Mouse (Mus musculus) liver, embryonic 11.5 days (tissue): ENCODE measurements around the gene Hacl1. TPM values are rescaled to one million over a fixed set of nuclear protein-coding genes. Genes with fewer than 3 reads are reported as not detected.
"Not testable (repeated sequence)": the region's sequence is repeated elsewhere in the genome, so short reads cannot be mapped to it uniquely, and the experiment has no call there.

Experiments
- ATAC-seq: fragments of 200-750 bp; cut with Nextera tagmentation; replicated peaks from 2 replicates; pipeline ENCODE4 v1.8.0; 2017; ENCODE audit warnings: moderate number of reproducible peaks, mild to moderate bottlenecking, moderate TSS enrichment, moderate library complexity; ENCODE audit not compliant: low FRiP score
- DNase-seq: peaks from one replicate; pipeline ENCODE4 v3.0.0-alpha.2; 2017; ENCODE audit warnings: low spot score
- H3K27ac ChIP-seq: fragments of 300-500 bp; sonication (generic); 2 replicates; pipeline ENCODE4 v1.5.1; 2014; ENCODE audit warnings: mild to moderate bottlenecking, low read depth, low read length, control low read depth
- H3K27me3 ChIP-seq: fragments of 300-500 bp; sonication (generic); replicated peaks from 2 replicates; pipeline ENCODE4 v1.6.1; 2014; ENCODE audit warnings: low read length, mixed read lengths; ENCODE audit not compliant: control insufficient read depth, insufficient read depth
- H3K36me3 ChIP-seq: fragments of 300-500 bp; sonication (generic); 2 replicates; pipeline ENCODE4 v1.6.1; 2014; ENCODE audit warnings: mild to moderate bottlenecking, low read length, moderate library complexity, mixed read lengths; ENCODE audit not compliant: control insufficient read depth, insufficient read depth
- H3K4me1 ChIP-seq: fragments of 300-500 bp; sonication (generic); replicated peaks from 2 replicates; pipeline ENCODE4 v1.6.1; 2014; ENCODE audit warnings: low read length, mixed read lengths; ENCODE audit not compliant: control insufficient read depth, insufficient read depth
- H3K4me2 ChIP-seq: fragments of 300-500 bp; sonication (generic); 2 replicates; pipeline ENCODE4 v1.6.1; 2014; ENCODE audit warnings: mild to moderate bottlenecking, control low read depth, moderate library complexity
- H3K4me3 ChIP-seq: fragments of 300-500 bp; sonication (generic); 2 replicates; pipeline ENCODE4 v1.5.1; 2014; ENCODE audit warnings: low read depth, low read length, control low read depth
- H3K9ac ChIP-seq: fragments of 300-500 bp; sonication (generic); 2 replicates; pipeline ENCODE4 v1.6.1; 2014; ENCODE audit warnings: low read depth, low read length, control low read depth
- H3K9me3 ChIP-seq: fragments of 300-500 bp; sonication (generic); 2 replicates; pipeline ENCODE4 v1.6.1; 2016; ENCODE audit warnings: low read length, inconsistent platforms, mixed read lengths; ENCODE audit not compliant: control insufficient read depth
- WGBS: fragments of 180-500 bp; shearing (Covaris S2); extraction: QIAGEN DNeasy Blood & Tissue Kit; methylation state at CpG from one replicate; pipeline ENCODE4 v1.1.7; 2014; 5-methylcytosine and 5-hydroxymethylcytosine counted together
- polyA plus RNA-seq: library from polyadenylated mRNA; unstranded; fragments of >200 nt; fragmentation: Nextera tagmentation; extraction: Ambion mirVana; gene quantifications from 2 replicates; pipeline ENCODE4 v1.2.1, GENCODE M21; 2014

Gene Hacl1
- polyA plus RNA-seq, 1 experiment from 2014 or later = 10.5 TPM

DNA sequence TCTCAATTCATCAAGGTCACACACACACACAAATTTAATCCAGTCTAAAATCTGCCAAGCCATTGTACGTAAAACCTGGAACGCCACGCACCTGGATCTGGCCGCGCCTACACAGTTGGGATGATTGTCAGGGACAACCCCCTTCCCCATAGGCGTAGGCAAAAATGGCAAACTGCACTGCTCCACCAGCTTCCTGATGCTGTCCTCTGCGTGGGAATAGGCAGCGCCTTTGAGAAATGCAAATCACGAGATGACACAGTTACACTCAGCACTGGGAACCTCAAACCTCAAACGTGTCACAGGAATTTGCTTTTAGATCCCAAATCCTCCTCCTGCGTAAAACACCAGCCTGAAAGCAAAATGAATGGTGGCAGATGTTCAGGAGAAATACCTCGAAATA, 18.3 kb downstream of the Hacl1 start:
- WGBS = 85% methylated on average over 12 of the region's 12 CpGs
- no peaks in the 10 kb centered on the region for H3K27me3 ChIP-seq
- no peak for ATAC-seq

DNA sequence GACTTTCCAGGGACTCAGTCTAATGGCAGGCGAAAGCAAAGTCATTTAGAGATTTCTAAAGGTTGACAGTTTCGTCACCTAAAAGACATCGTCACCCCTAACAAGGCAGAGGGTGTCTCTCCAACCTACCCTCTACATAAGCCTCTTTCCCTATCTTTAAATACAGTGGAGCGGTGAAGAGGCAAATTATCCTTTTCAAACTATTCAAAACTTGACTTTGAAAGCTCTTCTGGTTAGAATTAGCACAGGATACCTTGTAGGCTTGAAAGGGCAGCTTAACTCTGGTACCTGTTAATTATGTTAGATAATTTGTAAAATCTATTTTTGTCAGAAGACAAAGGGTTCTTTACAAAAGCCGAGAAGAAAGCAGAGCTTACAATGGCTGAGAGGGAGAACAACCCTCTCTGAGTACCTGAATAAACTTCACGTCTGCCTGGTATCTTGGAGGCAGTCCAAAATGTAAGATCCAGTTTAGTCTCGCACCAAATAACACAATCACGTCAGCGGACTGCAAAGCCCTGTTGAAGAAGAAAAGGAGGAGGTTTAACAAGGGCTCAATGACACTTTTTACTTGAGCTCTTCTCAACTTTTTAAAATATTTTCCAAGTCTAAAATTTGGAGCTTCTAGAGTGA, 20.4 kb downstream of the Hacl1 start:
- H3K27ac ChIP-seq = no peak overlapping the region
- no peak for DNase-seq
- ATAC-seq = no peak
- H3K9ac ChIP-seq = no peak overlapping the region
- 85% methylated on average over 9 of the region's 9 CpGs for WGBS
- H3K4me1 ChIP-seq = no peaks in the 10 kb centered on the region
- H3K9me3 ChIP-seq = no peaks in the 10 kb centered on the region
- no peaks in the 10 kb centered on the region for H3K27me3 ChIP-seq
- H3K36me3 ChIP-seq = no peaks in the 10 kb centered on the region; the same call in 1 of the 2 replicates
- H3K4me2 ChIP-seq = no peak overlapping the region
- no peak overlapping the region for H3K4me3 ChIP-seq

More for the DNA sequence above, 18.3 kb downstream of the Hacl1 start:
- Histone ChIP-seq H3K4me2 (no peak overlapping the region), H3K4me3 (no peak overlapping the region), H3K9ac (no peak overlapping the region), H3K4me1 (no peaks in the 10 kb centered on the region), H3K9me3 (no peaks in the 10 kb centered on the region), H3K36me3 (no peaks in the 10 kb centered on the region; the same call in 1 of the 2 replicates), H3K27ac (no peak overlapping the region)
- no peak for DNase-seq

DNA sequence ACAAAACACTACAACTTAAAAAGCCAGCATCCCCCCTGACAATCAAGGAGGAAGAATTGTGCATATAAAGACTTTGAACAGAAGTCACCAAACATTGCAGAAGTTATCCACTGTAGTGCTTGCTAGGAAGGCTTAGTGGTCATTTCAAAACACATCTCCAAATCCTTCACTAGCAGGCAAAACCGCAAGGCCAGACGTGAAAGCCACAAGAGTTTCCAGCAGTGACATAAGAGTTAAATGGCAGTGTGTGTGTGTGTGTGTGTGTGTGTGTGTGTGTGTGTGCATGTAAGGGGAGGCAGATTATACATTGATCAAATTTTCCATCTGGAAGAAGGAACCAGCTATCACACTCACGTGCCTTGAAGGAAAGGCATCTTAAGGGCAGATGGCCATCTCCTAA, 23.1 kb downstream of the Hacl1 start:
- DNase-seq (no peak), ATAC-seq (no peak)
- H3K9ac ChIP-seq = no peak overlapping the region
- no peaks in the 10 kb centered on the region; the same call in 1 of the 2 replicates for H3K36me3 ChIP-seq
- H3K4me3 ChIP-seq = no peak overlapping the region
- no peaks in the 10 kb centered on the region for H3K4me1 ChIP-seq
- no peak overlapping the region for H3K4me2 ChIP-seq
- 71% methylated on average over 3 of the region's 3 CpGs for WGBS
- no peak overlapping the region for H3K27ac ChIP-seq
- H3K27me3 ChIP-seq = no peaks in the 10 kb centered on the region
- no peaks in the 10 kb centered on the region for H3K9me3 ChIP-seq

DNA sequence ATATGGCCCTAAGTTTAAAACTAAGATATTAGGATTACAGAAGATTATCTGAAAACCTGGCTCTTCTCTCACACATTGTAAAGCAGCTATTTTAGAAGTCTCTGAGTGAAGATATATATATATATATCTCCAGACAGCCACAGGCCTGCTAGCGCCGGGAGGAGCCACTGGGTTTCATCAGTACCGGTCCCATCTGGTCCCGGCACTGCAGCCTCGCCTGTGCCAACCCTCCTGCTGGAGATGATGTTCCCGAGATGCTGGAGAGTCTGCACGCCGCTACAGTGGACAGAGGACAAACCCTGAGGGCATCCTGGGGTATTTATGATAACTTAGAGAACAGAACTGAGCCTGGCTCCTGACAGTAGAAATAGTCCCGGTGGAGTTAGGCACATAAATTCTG, 23.9 kb downstream of the Hacl1 start:
- Histone ChIP-seq H3K27me3 (no peaks in the 10 kb centered on the region), H3K4me1 (no peaks in the 10 kb centered on the region), H3K9ac (no peak overlapping the region), H3K9me3 (no peaks in the 10 kb centered on the region), H3K4me3 (no peak overlapping the region), H3K36me3 (no peaks in the 10 kb centered on the region; the same call in 1 of the 2 replicates), H3K4me2 (no peak overlapping the region), H3K27ac (no peak overlapping the region)
- DNase-seq (no peak), ATAC-seq (no peak)
- WGBS = 85% methylated on average over 9 of the region's 9 CpGs

DNA sequence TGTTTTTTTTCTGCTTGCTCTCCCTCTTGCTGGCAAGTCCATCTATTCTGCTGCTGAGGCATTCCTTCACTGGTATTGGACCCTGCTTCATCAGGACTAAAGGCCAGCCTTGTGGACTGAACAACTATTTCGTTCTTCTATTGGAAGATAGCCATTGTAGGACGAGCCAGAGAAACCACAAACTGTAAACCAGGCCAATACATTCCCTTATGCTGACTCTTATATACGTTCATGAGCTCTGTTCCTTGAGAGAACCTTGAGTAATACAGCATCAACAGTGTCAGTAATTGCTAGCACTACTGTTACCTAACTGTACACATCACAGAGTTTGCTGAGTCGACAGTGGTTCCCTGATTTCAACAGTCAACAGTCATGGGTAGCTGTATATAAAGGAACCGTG, 27.4 kb downstream of the Hacl1 start:
- DNase-seq = no peak
- no peak for ATAC-seq
- 82% methylated on average over 5 of the region's 5 CpGs for WGBS
- Histone ChIP-seq H3K27me3 (no peaks in the 10 kb centered on the region), H3K4me3 (no peak overlapping the region), H3K4me1 (no peaks in the 10 kb centered on the region), H3K36me3 (no peaks in the 10 kb centered on the region), H3K4me2 (no peak overlapping the region), H3K27ac (no peak overlapping the region), H3K9me3 (no peaks in the 10 kb centered on the region), H3K9ac (no peak overlapping the region)

DNA sequence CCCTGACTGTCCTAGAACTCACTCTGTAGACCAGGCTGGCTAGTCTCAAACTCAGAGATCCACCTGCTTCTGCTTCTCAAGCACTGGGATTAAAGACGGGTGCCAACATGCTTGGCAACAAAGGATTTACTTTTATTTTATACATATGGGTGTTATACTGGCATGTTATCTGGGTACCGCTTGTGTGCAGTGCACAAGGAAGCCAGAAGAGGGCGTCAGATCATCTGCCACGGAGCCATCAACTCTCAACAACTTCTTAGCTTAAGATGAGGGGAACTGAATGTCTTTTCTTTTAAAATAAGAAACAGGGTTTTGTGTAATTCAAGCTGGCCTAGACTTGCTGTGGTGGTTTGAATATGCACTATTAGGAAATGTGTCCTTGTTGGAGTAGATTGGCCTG, 29.1 kb downstream of the Hacl1 start:
- no peak overlapping the region for H3K27ac ChIP-seq
- 58% methylated on average over 4 of the region's 4 CpGs for WGBS

DNA sequence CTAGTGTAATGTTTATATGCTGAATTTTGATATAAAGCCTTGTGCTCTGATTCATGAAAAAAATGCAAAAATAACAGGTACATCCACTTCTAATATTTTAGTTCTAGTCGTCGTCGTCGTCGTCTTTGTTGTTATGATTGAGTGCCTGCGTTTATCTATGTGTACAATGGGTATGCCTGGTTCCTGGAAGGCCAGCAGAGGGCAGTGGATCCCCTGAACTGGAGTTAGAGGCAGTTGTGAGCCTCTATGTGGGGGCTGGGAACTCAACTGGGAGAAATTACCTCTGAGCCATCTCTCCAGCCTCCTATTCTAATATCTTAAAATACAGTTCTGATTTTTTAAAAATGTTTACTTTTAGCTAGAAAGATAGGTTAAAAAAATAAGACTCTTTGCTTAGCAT, 35.6 kb downstream of the Hacl1 start:
- no peak overlapping the region for H3K9ac ChIP-seq
- H3K4me2 ChIP-seq = no peak overlapping the region
- H3K36me3 ChIP-seq = no peaks in the 10 kb centered on the region
- no peak for DNase-seq
- no peak for ATAC-seq
- H3K4me1 ChIP-seq = peaks cover 5% of the 10 kb centered on the region
- no peaks in the 10 kb centered on the region for H3K27me3 ChIP-seq
- H3K27ac ChIP-seq = no peak overlapping the region
- H3K9me3 ChIP-seq = no peaks in the 10 kb centered on the region
- WGBS = 51% methylated on average over 6 of the region's 6 CpGs
- H3K4me3 ChIP-seq = no peak overlapping the region

More for the DNA sequence above, 29.1 kb downstream of the Hacl1 start:
- Histone ChIP-seq H3K4me1 (no peaks in the 10 kb centered on the region), H3K27me3 (no peaks in the 10 kb centered on the region), H3K36me3 (no peaks in the 10 kb centered on the region), H3K4me3 (no peak overlapping the region), H3K9me3 (no peaks in the 10 kb centered on the region), H3K9ac (no peak overlapping the region), H3K4me2 (no peak overlapping the region)
- DNase-seq (no peak), ATAC-seq (no peak)

DNA sequence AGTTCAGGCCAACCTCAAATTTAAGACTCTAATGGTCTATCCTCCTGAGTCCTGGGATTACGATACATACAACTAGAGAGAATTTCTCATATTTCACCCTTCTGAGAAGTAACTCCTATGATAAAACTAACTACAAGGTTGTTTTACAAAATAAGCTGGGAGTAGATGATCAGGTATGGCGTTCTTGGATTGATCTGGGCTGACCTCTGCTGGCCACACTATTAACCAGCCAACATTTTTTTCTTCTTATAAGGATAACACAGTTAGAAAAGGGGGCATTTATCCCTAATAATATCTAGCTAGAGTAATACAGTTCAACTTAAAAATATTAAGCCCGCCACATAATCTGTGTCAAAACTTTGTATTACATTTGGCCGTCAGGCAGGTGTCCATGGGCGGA, 36.2 kb downstream of the Hacl1 start:
- 74% methylated on average over 5 of the region's 5 CpGs for WGBS
- no peaks in the 10 kb centered on the region for H3K36me3 ChIP-seq
- no peak overlapping the region for H3K4me3 ChIP-seq
- DNase-seq = no peak
- H3K9me3 ChIP-seq = no peaks in the 10 kb centered on the region
- no peak overlapping the region for H3K4me2 ChIP-seq
- H3K9ac ChIP-seq = no peak overlapping the region
- no peaks in the 10 kb centered on the region for H3K27me3 ChIP-seq
- no peak overlapping the region for H3K27ac ChIP-seq
- ATAC-seq = no peak
- H3K4me1 ChIP-seq = peaks cover 5% of the 10 kb centered on the region

DNA sequence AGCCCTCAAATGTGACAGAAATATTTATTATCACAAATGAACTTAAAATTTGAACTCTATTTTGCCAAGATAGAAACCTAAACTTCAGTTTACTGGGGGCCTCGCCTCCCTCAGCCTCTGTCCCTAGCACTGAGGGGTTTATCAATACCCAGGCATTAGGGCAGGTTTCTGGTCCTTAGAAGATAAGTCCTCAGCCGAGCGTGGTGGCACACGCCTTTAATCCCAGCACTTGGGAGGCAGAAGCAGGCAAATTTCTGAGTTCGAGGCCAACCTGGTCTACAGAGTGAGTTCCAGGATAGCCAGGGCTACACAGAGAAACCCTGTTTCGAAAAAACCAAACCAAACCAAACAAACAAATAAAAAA, 38.5 kb downstream of the Hacl1 start:
- not testable (repeated sequence) for DNase-seq, H3K9me3 ChIP-seq, H3K4me2 ChIP-seq, H3K4me3 ChIP-seq, H3K4me1 ChIP-seq, H3K9ac ChIP-seq, H3K36me3 ChIP-seq, H3K27me3 ChIP-seq, H3K27ac ChIP-seq
- WGBS = 55% methylated on average over 6 of the region's 6 CpGs
- peak; percentile 94 for ATAC-seq
